Mouse (Mus musculus): ENCODE measurements around the gene Calca. TPM values are rescaled to one million over a fixed set of nuclear protein-coding genes. Genes with fewer than 3 reads are reported as not detected.

Calca gene
- not detected for polyA plus RNA-seq (2017; shearing (Covaris generic))

DNA sequence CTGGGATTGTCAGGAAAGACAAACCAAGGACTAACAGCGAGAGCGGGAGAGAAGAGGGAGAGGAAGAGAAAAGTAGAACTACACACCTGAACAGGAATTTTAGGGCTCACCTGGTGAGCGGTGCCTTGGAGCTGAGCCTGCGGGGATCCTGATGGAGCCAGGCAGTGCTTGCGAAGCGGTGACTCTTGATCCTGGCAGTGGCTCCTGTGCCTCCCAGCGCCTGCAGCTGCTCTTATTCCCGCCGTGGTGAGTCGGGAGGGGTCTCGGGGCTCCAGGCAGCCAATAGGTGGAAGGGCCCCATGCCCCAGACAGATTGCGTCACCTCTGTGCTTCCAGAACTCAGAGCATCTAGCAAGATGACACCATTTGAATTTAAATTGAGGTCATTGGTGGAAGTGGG, at the start of gene Calca:
TSS of gene Calca (minus strand) at position 256 of the 400 bp plus-strand sequence.

Other genes starting within 250 kb of the Calca start
- 1.3 TPM for gene Pde3b, start 221.1 kb downstream of the Calca start, polyA plus RNA-seq (2017; shearing (Covaris generic))
- 2.1 TPM for gene Cyp2r1, start 73.4 kb downstream of the Calca start, polyA plus RNA-seq (2017; shearing (Covaris generic))
- not detected for gene Calcb, start 82.3 kb upstream of the Calca start, polyA plus RNA-seq (2017; shearing (Covaris generic))
- gene Insc, start 107.3 kb upstream of the Calca start, polyA plus RNA-seq (2017; shearing (Covaris generic)) = not detected

Data from inflammation-experienced regulatory T-cells, adult 16 weeks (primary cell).